Mouse (Mus musculus) cerebellum, adult 2 months (tissue): ENCODE results near the gene Fndc3c1. TPM values are rescaled to one million over a fixed set of nuclear protein-coding genes. Genes with fewer than 3 reads are reported as not detected.
"Not testable (repeated sequence)": the region's sequence is repeated elsewhere in the genome, so short reads cannot be mapped to it uniquely, and the experiment has no call there.

Experiments used
- DNase-seq, 2 experiments: peaks; one replicate each; pipeline ENCODE4 v3.0.0; 2021
- H3K27ac ChIP-seq: fragments of 200-500 bp; 2 replicates; pipeline ENCODE4 v1.5.1; 2012; ENCODE audit warnings: low read length, control low read depth, inconsistent platforms; ENCODE audit not compliant: insufficient read depth
- H3K27me3 ChIP-seq: fragments of 200-500 bp; 2 replicates; pipeline ENCODE4 v1.6.1; 2012; ENCODE audit warnings: inconsistent platforms, mild to moderate bottlenecking, low read length, moderate library complexity; ENCODE audit not compliant: control insufficient read depth, insufficient read depth
- H3K4me1 ChIP-seq: fragments of 200-500 bp; 2 replicates; pipeline ENCODE4 v1.6.1; 2011; ENCODE audit warnings: low read length; ENCODE audit not compliant: control insufficient read depth, insufficient read depth
- H3K4me3 ChIP-seq: fragments of 200-500 bp; replicated peaks from 2 replicates; pipeline ENCODE3; 2011; ENCODE audit warnings: mild to moderate bottlenecking, low read depth, low read length, control low read depth; ENCODE audit not compliant: insufficient read depth
- CTCF ChIP-seq: fragments of 200-500 bp; IDR thresholded peaks from 2 replicates; pipeline ENCODE4 v1.5.1; 2011; ENCODE audit warnings: low read depth, mild to moderate bottlenecking, control low read depth, low read length, moderate library complexity, borderline replicate concordance; ENCODE audit not compliant: insufficient read depth
- POLR2A ChIP-seq: fragments of 200-500 bp; IDR thresholded peaks from 2 replicates; pipeline ENCODE4 v1.6.1; 2011; ENCODE audit warnings: low read length, control low read depth, borderline replicate concordance; ENCODE audit not compliant: insufficient read depth
- WGBS: fragments of 180-500 bp; shearing (Covaris S2); methylation state at CpG from one replicate; pipeline ENCODE4 v1.1.7; 2018; 5-methylcytosine and 5-hydroxymethylcytosine counted together
- polyA plus RNA-seq: library from polyadenylated mRNA; depleted of rRNA; stranded (reverse); fragments of >200 nt; gene quantifications from 2 replicates; pipeline ENCODE4 v1.2.3, GENCODE M21; 2012; rRNA removed

The Fndc3c1 gene
- polyA plus RNA-seq: not detected in 2 replicates

- Histone ChIP-seq H3K27ac (no peak within 1 kb of the TSS), H3K27me3 (no peaks in the 10 kb centered on the region; the same call in 1 of the 2 replicates), H3K4me3 (no peak within 1 kb of the TSS), H3K4me1 (no peaks in the 10 kb centered on the region; the same call in 1 of the 2 replicates)
- 7% methylated on average over 39 of the region's 39 CpGs for WGBS
- no peak for DNase-seq
- TF ChIP-seq POLR2A (no peak), CTCF (no peak)
These were observed at the start of gene Fndc3c1 for GRCm38 (mm10) chrX:106485101-106485651. Gene Fndc3c1 (minus strand): TSS chrX:106485401.

DNA sequence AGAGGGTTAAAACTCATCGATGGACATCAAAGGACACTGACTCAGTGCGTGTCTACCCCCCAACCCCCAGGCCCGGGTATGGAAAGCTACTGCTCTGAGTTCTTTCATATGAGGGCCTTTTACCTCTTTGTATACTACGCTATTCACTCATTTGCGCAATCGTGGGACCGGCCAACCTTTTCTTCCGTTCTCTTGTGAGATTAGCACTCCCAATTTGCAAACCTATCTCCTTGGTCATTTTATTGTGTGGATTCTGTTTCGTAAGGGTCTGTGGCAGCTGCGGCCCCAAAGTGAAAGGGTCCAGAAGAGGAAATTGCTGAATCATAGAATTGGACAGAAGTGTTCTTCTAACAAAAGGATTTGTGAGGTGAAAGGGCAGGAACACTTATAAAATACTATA lies 1.2 kb upstream of the Fndc3c1 start:
- no peak for DNase-seq
- Histone ChIP-seq H3K4me1 (no peaks in the 10 kb centered on the region; the same call in 1 of the 2 replicates), H3K27me3 (no peaks in the 10 kb centered on the region; the same call in 1 of the 2 replicates), H3K27ac (no peak overlapping the region), H3K4me3 (no peak overlapping the region)
- 34% methylated on average over 10 of the region's 10 CpGs for WGBS
- TF ChIP-seq CTCF: no peak
- TF ChIP-seq POLR2A: no peak

DNA sequence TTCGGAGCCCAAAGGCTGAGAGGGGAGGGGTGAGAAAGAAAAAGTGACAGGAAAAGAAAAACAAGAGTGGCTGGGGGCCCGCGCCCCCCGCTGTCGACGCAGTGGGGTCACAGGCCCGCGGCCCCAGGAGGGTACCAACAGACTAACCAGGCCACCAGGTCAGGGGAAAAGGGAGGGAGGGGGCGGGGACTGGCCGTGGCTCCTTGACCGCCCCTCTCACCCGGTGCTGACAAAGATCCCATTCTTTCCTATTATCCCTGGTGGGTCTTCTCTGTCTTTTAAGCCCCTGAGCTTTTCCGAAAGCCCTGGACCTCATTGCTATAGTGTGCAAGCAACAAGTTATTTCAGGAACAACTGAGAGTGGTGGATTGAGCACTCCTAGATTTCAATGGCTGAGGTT lies 470 bp upstream of the Fndc3c1 start:
- DNase-seq: no peak
- 4% methylated on average over 13 of the region's 13 CpGs for WGBS
- no peaks in the 10 kb centered on the region; the same call in 1 of the 2 replicates for H3K4me1 ChIP-seq
- H3K4me3 ChIP-seq: no peak overlapping the region
- H3K27me3 ChIP-seq: no peaks in the 10 kb centered on the region; the same call in 1 of the 2 replicates
- no peak for TF ChIP-seq POLR2A
- TF ChIP-seq CTCF: no peak
- no peak overlapping the region for H3K27ac ChIP-seq

- 49% methylated on average over 2 of the region's 2 CpGs for WGBS
- not testable (repeated sequence) for H3K27me3 ChIP-seq, H3K4me1 ChIP-seq, DNase-seq, H3K4me3 ChIP-seq, H3K27ac ChIP-seq
These were observed 5.3 kb downstream of the Fndc3c1 start for GRCm38 (mm10) chrX:106479891-106480290.

DNA sequence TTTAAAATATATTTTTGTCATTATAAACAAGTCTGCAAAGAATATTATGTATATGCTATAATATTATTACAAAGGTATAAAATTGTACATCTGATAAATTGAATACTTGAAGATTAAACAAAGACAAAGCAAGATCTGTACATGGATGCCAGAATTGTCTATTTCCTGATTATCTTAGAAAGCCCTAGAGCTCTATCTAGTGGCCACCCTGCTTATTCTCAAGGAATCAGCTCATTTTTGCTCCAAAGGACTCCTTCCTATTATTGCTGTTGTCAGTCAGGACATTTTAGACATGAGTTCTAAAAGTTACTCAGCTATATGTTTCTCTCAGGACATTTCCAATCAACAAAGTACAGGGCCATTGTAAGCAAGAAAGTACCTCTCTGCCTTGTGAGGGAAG lies 99.9 kb downstream of the Fndc3c1 start:
- Histone ChIP-seq H3K27ac (no peak overlapping the region), H3K27me3 (no peaks in the 10 kb centered on the region), H3K4me3 (no peak overlapping the region), H3K4me1 (no peaks in the 10 kb centered on the region)
- TF ChIP-seq POLR2A (no peak), CTCF (no peak)
- no peak for DNase-seq

- Histone ChIP-seq H3K4me3 (no peak overlapping the region), H3K4me1 (no peaks in the 10 kb centered on the region), H3K27me3 (no peaks in the 10 kb centered on the region), H3K27ac (no peak overlapping the region)
- no peak for TF ChIP-seq CTCF
- TF ChIP-seq POLR2A: no peak
- no peak for DNase-seq
These were observed 104.6 kb downstream of the Fndc3c1 start for GRCm38 (mm10) chrX:106380608-106381007.

Other genes starting within 250 kb of the Fndc3c1 start
- not detected in 2 replicates for gene Fnd3c2, start 230.0 kb downstream of the Fndc3c1 start, polyA plus RNA-seq
- gene Gm5127, start 97.8 kb upstream of the Fndc3c1 start, polyA plus RNA-seq: 0.25 and 0.30 TPM in 2 replicates
- gene Cysltr1, start 118.3 kb upstream of the Fndc3c1 start, polyA plus RNA-seq: 0.33 and 0.39 TPM in 2 replicates